Mouse (Mus musculus) frontal cortex, postnatal 36 days (tissue): ENCODE measurements around the gene Adcy4.

Source experiments
- DNase-seq, 2 experiments: peaks; one replicate each; pipeline ENCODE4 v3.0.0; 2022; ENCODE audit warnings: low spot score in 2 of 2

Gene Adcy4

GRCm38 (mm10) chr14:55720666-55721065 lies 63.2 kb downstream of the Adcy4 start:
- no peak for DNase-seq

- DNase-seq, result no peak
Measured at GRCm38 (mm10) chr14:55719737-55720136, 64.2 kb downstream of the Adcy4 start.
